Mouse (Mus musculus) stomach, postnatal 0 days (tissue): Measurements from ENCODE around the gene Dnajb3. TPM values are rescaled to one million over a fixed set of nuclear protein-coding genes. Genes with fewer than 3 reads are reported as not detected.
A peak's percentile ranks its signal among the peaks of the same experiment; 100 is the strongest.

ENCODE experiments used
- ATAC-seq: fragments of 200-750 bp; cut with Nextera tagmentation; 2 replicates; pipeline ENCODE4 v1.8.0; 2017; ENCODE audit not compliant: low FRiP score, low TSS enrichment
- DNase-seq: peaks from one replicate; pipeline ENCODE4 v3.0.0-alpha.2; 2016; ENCODE audit warnings: low spot score
- H3K27ac ChIP-seq: fragments of 300-500 bp; sonication (generic); replicated peaks from 2 replicates; pipeline ENCODE4 v1.5.1; 2014; ENCODE audit warnings: mild to moderate bottlenecking, control low read depth
- H3K27me3 ChIP-seq: fragments of 300-500 bp; sonication (generic); 2 replicates; pipeline ENCODE4 v1.6.1; 2014; ENCODE audit warnings: low read length; ENCODE audit not compliant: control insufficient read depth, insufficient read depth
- H3K36me3 ChIP-seq: fragments of 300-500 bp; sonication (generic); 2 replicates; pipeline ENCODE4 v1.6.1; 2014; ENCODE audit warnings: low read length, mixed read lengths; ENCODE audit not compliant: control insufficient read depth, insufficient read depth
- H3K4me1 ChIP-seq: fragments of 300-500 bp; sonication (generic); replicated peaks from 2 replicates; pipeline ENCODE4 v1.6.1; 2014; ENCODE audit warnings: antibody characterized with exemption; ENCODE audit not compliant: control insufficient read depth, insufficient read depth
- H3K4me2 ChIP-seq: fragments of 300-500 bp; sonication (generic); replicated peaks from 2 replicates; pipeline ENCODE4 v1.6.1; 2014; ENCODE audit warnings: low read depth, mild to moderate bottlenecking, control low read depth, moderate library complexity
- H3K4me3 ChIP-seq: fragments of 300-500 bp; sonication (generic); 2 replicates; pipeline ENCODE4 v1.5.1; 2014; ENCODE audit warnings: low read depth, low read length, control low read depth
- H3K9ac ChIP-seq: fragments of 300-500 bp; sonication (generic); 2 replicates; pipeline ENCODE4 v1.6.1; 2014; ENCODE audit warnings: mild to moderate bottlenecking, low read length, control low read depth, mixed read lengths
- H3K9me3 ChIP-seq: fragments of 300-500 bp; sonication (generic); 2 replicates; pipeline ENCODE4 v1.6.1; 2016; ENCODE audit warnings: low read length; ENCODE audit not compliant: control insufficient read depth
- CTCF ChIP-seq: IDR thresholded peaks from 2 replicates; pipeline ENCODE4 v1.5.1; 2016; ENCODE audit warnings: antibody characterized with exemption, low read depth, mild to moderate bottlenecking, moderate library complexity
- EP300 ChIP-seq: optimal IDR thresholded peaks from 2 replicates; pipeline ENCODE3; 2016; ENCODE audit warnings: antibody characterized with exemption
- WGBS: fragments of 180-500 bp; shearing (Covaris S2); extraction: QIAGEN DNeasy Blood & Tissue Kit; methylation state at CpG from one replicate; pipeline ENCODE4 v1.1.7; 2014; 5-methylcytosine and 5-hydroxymethylcytosine counted together
- polyA plus RNA-seq: library from polyadenylated mRNA; unstranded; fragments of >200 nt; fragmentation: Nextera tagmentation; extraction: Ambion mirVana; gene quantifications from 2 replicates; pipeline ENCODE4 v1.2.1, GENCODE M21; 2015

Dnajb3 gene
- polyA plus RNA-seq: 7.2 and 8.2 TPM in 2 replicates

GRCm38 (mm10) chr1:88205294-88205922 is at the start of gene Dnajb3:
Gene Dnajb3, minus strand, starts transcription at chr1:88205782.
- WGBS: 9% methylated on average over 60 of the region's 62 CpGs
- no peaks in the 10 kb centered on the region for H3K36me3 ChIP-seq
- peak within 1 kb of the TSS; percentile 59 for H3K9ac ChIP-seq
- TF ChIP-seq CTCF (no peak), EP300 (no peak)
- DNase-seq (peak; percentile 77), ATAC-seq (peak; percentile 91)
- no peaks in the 10 kb centered on the region for H3K4me1 ChIP-seq
- no peaks in the 10 kb centered on the region for H3K27me3 ChIP-seq
- H3K4me2 ChIP-seq: peak within 1 kb of the TSS; percentile 59
- no peaks in the 10 kb centered on the region for H3K9me3 ChIP-seq
- H3K4me3 ChIP-seq: peak within 1 kb of the TSS; percentile 25
- no peak within 1 kb of the TSS for H3K27ac ChIP-seq

GRCm38 (mm10) chr1:88254793-88255465 is 49.3 kb upstream of the Dnajb3 start:
- ATAC-seq (peak; percentile 3; the same call in 1 of the 2 replicates), DNase-seq (no peak)
- Histone ChIP-seq H3K9ac (0 out of 2 replicates have a peak overlapping the region, but pooled peaks have one; percentile 2), H3K27ac (no peak overlapping the region), H3K27me3 (no peaks in the 10 kb centered on the region), H3K36me3 (peaks cover 5% of the 10 kb centered on the region), H3K4me3 (no peak overlapping the region), H3K4me1 (peaks cover 7% of the 10 kb centered on the region; the same call in 1 of the 2 replicates), H3K4me2 (no peak overlapping the region), H3K9me3 (peaks cover 34% of the 10 kb centered on the region)
- TF ChIP-seq CTCF (no peak), EP300 (no peak)
- WGBS: 86% methylated on average over 12 of the region's 12 CpGs

GRCm38 (mm10) chr1:88253540-88253939 is 48.0 kb upstream of the Dnajb3 start:
- no peak for TF ChIP-seq EP300
- no peak for TF ChIP-seq CTCF
- WGBS: 70% methylated on average over 6 of the region's 6 CpGs
- peaks cover 47% of the 10 kb centered on the region for H3K9me3 ChIP-seq

GRCm38 (mm10) chr1:88253106-88253505 is 47.5 kb upstream of the Dnajb3 start:
- 69% methylated on average over 8 of the region's 8 CpGs for WGBS
- Histone ChIP-seq H3K4me3 (no peak overlapping the region), H3K9ac (no peak overlapping the region), H3K27ac (no peak overlapping the region), H3K4me2 (no peak overlapping the region), H3K9me3 (peaks cover 47% of the 10 kb centered on the region), H3K4me1 (0 out of 2 replicates have a peak, but pooled peaks cover 2% of the 10 kb centered on the region), H3K36me3 (no peaks in the 10 kb centered on the region), H3K27me3 (no peaks in the 10 kb centered on the region)
- DNase-seq (no peak), ATAC-seq (no peak)
- no peak for TF ChIP-seq EP300
- TF ChIP-seq CTCF: no peak

More at GRCm38 (mm10) chr1:88253540-88253939, 48.0 kb upstream of the Dnajb3 start:
- Histone ChIP-seq H3K27ac (no peak overlapping the region), H3K4me3 (no peak overlapping the region), H3K4me1 (0 out of 2 replicates have a peak, but pooled peaks cover 2% of the 10 kb centered on the region), H3K9ac (no peak overlapping the region), H3K27me3 (no peaks in the 10 kb centered on the region), H3K4me2 (no peak overlapping the region), H3K36me3 (no peaks in the 10 kb centered on the region)
- ATAC-seq (no peak), DNase-seq (no peak)

- H3K9ac ChIP-seq: no peak overlapping the region
- no peaks in the 10 kb centered on the region for H3K4me1 ChIP-seq
- TF ChIP-seq EP300 (no peak), CTCF (no peak)
- H3K4me2 ChIP-seq: no peak overlapping the region
- peaks cover 40% of the 10 kb centered on the region for H3K9me3 ChIP-seq
- no peak overlapping the region for H3K4me3 ChIP-seq
- no peaks in the 10 kb centered on the region for H3K36me3 ChIP-seq
- DNase-seq (no peak), ATAC-seq (no peak)
- no peaks in the 10 kb centered on the region for H3K27me3 ChIP-seq
- H3K27ac ChIP-seq: no peak overlapping the region
- 77% methylated on average over 5 of the region's 5 CpGs for WGBS
Observed at GRCm38 (mm10) chr1:88250023-88250422, 44.4 kb upstream of the Dnajb3 start.

- H3K27me3 ChIP-seq: no peaks in the 10 kb centered on the region
- no peak overlapping the region for H3K9ac ChIP-seq
- H3K4me3 ChIP-seq: no peak overlapping the region
- ATAC-seq: no peak
- H3K27ac ChIP-seq: no peak overlapping the region
- no peak for TF ChIP-seq EP300
- no peak for TF ChIP-seq CTCF
- 77% methylated on average over 7 of the region's 7 CpGs for WGBS
- no peak for DNase-seq
- no peak overlapping the region for H3K4me2 ChIP-seq
- peaks cover 39% of the 10 kb centered on the region for H3K9me3 ChIP-seq
- H3K4me1 ChIP-seq: no peaks in the 10 kb centered on the region
- H3K36me3 ChIP-seq: no peaks in the 10 kb centered on the region
Observed at GRCm38 (mm10) chr1:88249596-88249995, 44.0 kb upstream of the Dnajb3 start.
